Mouse (Mus musculus) mammary gland, adult 2 months (tissue): ENCODE results near the gene Ube2dnl1. TPM values are rescaled to one million over a fixed set of nuclear protein-coding genes. Genes with fewer than 3 reads are reported as not detected.

Experiments
- polyA plus RNA-seq: library from polyadenylated mRNA; depleted of rRNA; stranded (reverse); fragments of >200 nt; gene quantifications from 2 replicates; pipeline ENCODE4 v1.2.3, GENCODE M21; 2012; ENCODE audit warnings: low replicate concordance; rRNA removed

Gene Ube2dnl1
- not detected in 2 replicates for polyA plus RNA-seq

DNA sequence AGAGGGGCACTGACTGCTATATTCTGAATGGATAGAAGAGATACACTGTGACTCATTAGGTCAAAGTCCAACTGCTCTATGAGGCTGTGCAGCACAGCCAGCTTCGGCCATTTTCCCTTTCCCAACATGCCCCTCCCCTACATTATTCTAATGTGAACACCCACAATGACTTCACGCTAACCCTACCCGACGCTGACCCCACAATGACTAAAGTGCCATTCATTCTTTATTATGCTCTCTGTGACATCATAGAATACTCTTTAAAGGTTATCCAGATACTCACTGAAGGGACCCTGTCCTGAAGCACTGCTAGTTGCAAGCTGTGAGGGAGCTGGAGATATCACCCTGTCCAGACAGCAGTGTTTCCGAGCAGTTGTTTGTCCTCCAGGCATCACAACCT lies at the start of gene Ube2dnl1:
Gene Ube2dnl1, plus strand, starts transcription at position 301 of the 400 bp plus-strand sequence.

DNA sequence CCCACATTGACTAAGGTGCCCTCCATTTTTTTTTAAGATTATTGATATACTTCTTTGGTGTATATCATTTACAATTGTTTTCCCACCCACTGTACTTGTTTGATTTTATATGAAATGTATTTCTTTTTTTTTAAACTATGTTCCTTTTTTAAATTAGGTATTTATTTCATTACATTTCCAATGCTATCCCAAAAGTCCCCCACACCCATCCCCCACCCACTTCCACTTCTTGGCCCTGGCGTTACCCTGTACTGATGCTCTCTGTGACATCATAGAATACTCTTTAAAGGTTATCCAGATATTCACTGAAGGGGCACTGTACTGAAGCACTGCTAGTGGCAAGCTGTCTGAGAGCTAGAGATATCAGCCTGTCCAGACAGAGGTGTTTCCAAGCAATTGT lies 2.5 kb downstream of the Ube2dnl1 start, which contains the start of gene Ube2dnl2:
Gene Ube2dnl2, plus strand, starts transcription at position 301 of the 400 bp plus-strand sequence.

Other genes with a start within 250 kb of the Ube2dnl1 start
- not detected in 2 replicates for gene Ube2dnl2, start 2.6 kb downstream of the Ube2dnl1 start, polyA plus RNA-seq